Mouse (Mus musculus) liver, adult (tissue): ENCODE measurements around the gene Myom1.

ENCODE experiments used
- GATA4 ChIP-seq: IDR thresholded peaks from 2 replicates; pipeline ENCODE4 v1.6.1; 2014; ENCODE audit warnings: mild to moderate bottlenecking, low read length; ENCODE audit not compliant: insufficient replicate concordance

Myom1 gene

GRCm38 (mm10) chr17:70989430-70989829, 13.0 kb upstream of the Myom1 start:
- no peak for TF ChIP-seq GATA4

- TF ChIP-seq GATA4, result no peak
These were observed 12.4 kb upstream of the Myom1 start for GRCm38 (mm10) chr17:70989991-70990390.

GRCm38 (mm10) chr17:70990403-70991303, 11.8 kb upstream of the Myom1 start:
- no peak; the same call in 1 of the 2 replicates for TF ChIP-seq GATA4

- no peak for TF ChIP-seq GATA4
These were observed 10.5 kb upstream of the Myom1 start for GRCm38 (mm10) chr17:70991706-70992625.

GRCm38 (mm10) chr17:70992662-70993061, 9.8 kb upstream of the Myom1 start:
- TF ChIP-seq GATA4, result no peak

- no peak for TF ChIP-seq GATA4
These were observed 9.0 kb upstream of the Myom1 start for GRCm38 (mm10) chr17:70993385-70993807.

- TF ChIP-seq GATA4, result no peak
These were observed 7.8 kb upstream of the Myom1 start for GRCm38 (mm10) chr17:70994671-70995070.

GRCm38 (mm10) chr17:70995551-70995950, 6.9 kb upstream of the Myom1 start:
- no peak for TF ChIP-seq GATA4

- TF ChIP-seq GATA4, result no peak
These were observed 4.6 kb upstream of the Myom1 start for GRCm38 (mm10) chr17:70997836-70998235.

GRCm38 (mm10) chr17:70998400-70998975, 3.9 kb upstream of the Myom1 start:
- TF ChIP-seq GATA4, result no peak

- TF ChIP-seq GATA4, result no peak
These were observed 3.2 kb upstream of the Myom1 start for GRCm38 (mm10) chr17:70999187-70999586.

GRCm38 (mm10) chr17:71000255-71000654, 2.2 kb upstream of the Myom1 start:
- no peak for TF ChIP-seq GATA4

GRCm38 (mm10) chr17:71001067-71001466, 1.4 kb upstream of the Myom1 start:
- TF ChIP-seq GATA4, result no peak

- TF ChIP-seq GATA4, result no peak
These were observed 743 bp upstream of the Myom1 start for GRCm38 (mm10) chr17:71001699-71002080.

GRCm38 (mm10) chr17:71002744-71003094, 286 bp downstream of the Myom1 start, which contains the start of gene Myl12a:
Myl12a (minus strand) TSS chr17:71002878.
- TF ChIP-seq GATA4, result no peak
